ENCODE assay signal across 22 mouse cellular contexts in genomic region chr1:135946247-135946646, GRCm38 (mm10). TPM values are rescaled to one million over a fixed set of nuclear protein-coding genes. Genes with fewer than 3 reads are reported as not detected.
DNase-seq lines count a peak whose midpoint lies in the region; ATAC-seq and TF ChIP-seq lines count a peak whose summit lies in the region.
"Had no signal": no experiment of that assay in that cellular context is flagged by ENCODE, and none has a peak within 500 bp of the region (broad histone marks: within the 10 kb centered on the region; RNA-seq: fewer than 3 reads in every experiment).

No protein-coding gene starts in this region.

- H3K27me3 ChIP-seq in Patski = peaks cover 6% of the 10 kb centered on the region
- H3K27me3 ChIP-seq in kidney, adult 2 months (replicated peaks; ENCODE audit: control insufficient read depth, insufficient read depth, low read length) = no peaks in the 10 kb centered on the region
- H3K27me3 ChIP-seq: embryonic facial prominence, embryonic 15.5 days had no signal

- DNase-seq in frontal cortex, adult 2 months (ENCODE audit: extremely low spot score in 1 of 2, low spot score in 1 of 2) = peak; percentile 56 to 67
- no peak for DNase-seq in frontal cortex, postnatal 25 days (ENCODE audit: low spot score in 2 of 2)
- peak; percentile 48 for DNase-seq in right cerebral cortex, adult 18-20 months
- DNase-seq in right cerebral cortex, postnatal 14 days = no peak
- DNase-seq in Patski (ENCODE audit: low read depth, low spot score) = no peak
- peak; percentile 28 for DNase-seq in right cerebral cortex, postnatal 25 days
- no peak for DNase-seq in kidney, adult 2 months
- DNase-seq in adrenal gland, adult 8-10 months = no peak
- DNase-seq: gastrocnemius, postnatal 36 days had no signal

- TF ChIP-seq CTCF in Patski (IDR thresholded peaks at IDR 0.05) = no peak
- TF ChIP-seq CTCF in kidney, adult 2 months (conservative IDR thresholded peaks at IDR 0.05; ENCODE audit: insufficient read depth, insufficient read length, low read depth, low read length) = no peak

- H3K4me1 ChIP-seq in kidney, adult 2 months (ENCODE audit: control insufficient read depth, insufficient read depth, low read length) = no peaks in the 10 kb centered on the region

- no peaks in the 10 kb centered on the region for H3K36me3 ChIP-seq in kidney, adult 2 months (ENCODE audit: control insufficient read depth, insufficient read depth, low read length)
- H3K36me3 ChIP-seq: embryonic facial prominence, embryonic 15.5 days; midbrain, embryonic 10.5 days had no signal

- no peak for TF ChIP-seq POLR2A in kidney, adult 2 months (IDR thresholded peaks at IDR 0.05; ENCODE audit: low read depth, low read length)

- peak; percentile 5 for ATAC-seq in Patski
- ATAC-seq: activated CD4-positive, CD25-positive, alpha-beta regulatory T cell, adult 4 months had no signal

- in situ Hi-C loops in Patski (cut with MboI; ENCODE audit: low pct_unique_long_range_greater_than_20kb) = loop anchor here (5.0 kb wide), 1 partner anchor 79 kb away; no protein-coding TSS in a partner anchor

- CTCF ChIA-PET in Patski (lab: Charles Lee) = interaction anchor here (0.9 to 4.2 kb wide), 15 partner anchors 12 to 99 kb away, joined by 3 to 46 read pairs (median 9); no protein-coding TSS in a partner anchor

- H3K4me3 ChIP-seq in kidney, adult 2 months (ENCODE audit: insufficient read depth, low read depth, low read length) = no peak overlapping the region
- H3K4me3 ChIP-seq: embryonic facial prominence, embryonic 15.5 days; midbrain, embryonic 10.5 days had no signal

- POLR2A ChIA-PET in Patski (lab: Charles Lee) = interaction anchor here (1.1 kb wide), 1 partner anchor 82 kb away, joined by 3 read pairs; no protein-coding TSS in a partner anchor

- 63% methylated on average over 4 of the region's 4 CpGs for WGBS in kidney, adult 2 months

- no peak overlapping the region for H3K27ac ChIP-seq in kidney, adult 2 months (ENCODE audit: insufficient read depth, low read depth, low read length)
- H3K27ac ChIP-seq: embryonic facial prominence, embryonic 15.5 days; hindbrain, embryonic 14.5 days; liver, embryonic 14.5 days; macrophage; midbrain, embryonic 10.5 days had no signal

RNA-seq across cellular contexts. Expression of gene Pkp1, which starts 27.2 kb away (rescaled TPM):
- 0.24 and 0.40 TPM in 2 replicates for polyA plus RNA-seq in frontal cortex, adult 2 months (2012; rRNA removed)
- 0.03 TPM for polyA plus RNA-seq in Patski (2021)
- 0.14 and 0.27 TPM in 2 replicates for polyA plus RNA-seq in kidney, adult 2 months (2012; rRNA removed)
- total RNA-seq in adrenal gland, adult 8-10 months (2022) = under 1 TPM in 2 of 4 experiments, not detected in 2; 0.09 to 0.32 TPM
- total RNA-seq: adrenal gland, postnatal 25 days had no signal
- polyA plus RNA-seq: activated CD4-positive, CD25-positive, alpha-beta regulatory T cell, adult 4 months; hindbrain, embryonic 14.5 days; kidney, embryonic 14.5 days; macrophage; midbrain, embryonic 10.5 days; spleen, adult 2 months had no signal

RNA-seq across cellular contexts. Expression of gene Igfn1, which starts 59.9 kb away (rescaled TPM):
- polyA plus RNA-seq in frontal cortex, adult 2 months (2012; rRNA removed) = 12.1 and 17.9 TPM in 2 replicates
- polyA plus RNA-seq in Patski (2021) = not detected
- 0.61 and 0.78 TPM in 2 replicates for polyA plus RNA-seq in kidney, adult 2 months (2012; rRNA removed)
- under 1 TPM in 3 of 4 experiments, not detected in 1; 0.12 to 0.17 (median 0.15) TPM for total RNA-seq in adrenal gland, adult 8-10 months (2022)
- polyA plus RNA-seq: activated CD4-positive, CD25-positive, alpha-beta regulatory T cell, adult 4 months; hindbrain, embryonic 14.5 days; intestine, embryonic 14.5 days; kidney, embryonic 14.5 days; liver, embryonic 14.5 days; lung, embryonic 16.5 days; macrophage; midbrain, embryonic 10.5 days; midbrain, postnatal 0 days; neural tube, embryonic 11.5 days; spleen, adult 2 months had no signal

Comparison
In these comparisons a context has a peak if more than half of its experiments do, and no peak if none do; other contexts are left out.
1. DNase-seq: peak in frontal cortex, adult 2 months (2 of 2), right cerebral cortex, adult 18-20 months (single experiment) and right cerebral cortex, postnatal 25 days (single experiment); none in frontal cortex, postnatal 25 days (0 of 2), right cerebral cortex, postnatal 14 days (single experiment), Patski (single experiment), kidney, adult 2 months (single experiment) and adrenal gland, adult 8-10 months (single experiment).